Mouse (Mus musculus) heart, adult 2 months (tissue): ENCODE measurements at regions not wholly inside any gene's neighbourhood (a gene's known extent, or its start where the extent isn't known, plus 50 kb on each side); places are given as distances from the start of the nearest gene placed in this dataset.

Source experiments
- DNase-seq, 2 experiments: peaks; one replicate each; pipeline ENCODE4 v3.0.0; 2021
- H3K27ac ChIP-seq: fragments of 200-600 bp; 2 replicates; pipeline ENCODE4 v1.8.1; 2022
- H3K27me3 ChIP-seq: fragments of 200-500 bp; 2 replicates; pipeline ENCODE4 v1.6.1; 2012; ENCODE audit warnings: mild to moderate bottlenecking, low read length, inconsistent platforms, mixed read lengths; ENCODE audit not compliant: control insufficient read depth, insufficient read depth
- H3K36me3 ChIP-seq: fragments of 200-500 bp; 2 replicates; pipeline ENCODE4 v1.6.1; 2012; ENCODE audit warnings: low read length, inconsistent platforms; ENCODE audit not compliant: control insufficient read depth, insufficient read depth
- H3K4me1 ChIP-seq: fragments of 200-500 bp; 2 replicates; pipeline ENCODE4 v1.6.1; 2011; ENCODE audit warnings: low read length; ENCODE audit not compliant: control insufficient read depth, insufficient read depth
- H3K4me3 ChIP-seq: fragments of 200-600 bp; 2 replicates; pipeline ENCODE4 v1.8.1; 2022
- H3K79me2 ChIP-seq: fragments of 200-500 bp; replicated peaks from 2 replicates; pipeline ENCODE4 v1.6.1; 2012; ENCODE audit warnings: mild to moderate bottlenecking, inconsistent platforms, low read length, moderate library complexity, mixed read lengths; ENCODE audit not compliant: control insufficient read depth, insufficient read depth
- H3K9ac ChIP-seq: fragments of 200-500 bp; 2 replicates; pipeline ENCODE4 v1.6.1; 2012; ENCODE audit warnings: low read depth, mild to moderate bottlenecking, control low read depth, inconsistent platforms, low read length, mixed read lengths
- CTCF ChIP-seq: fragments of 200-600 bp; IDR thresholded peaks from 2 replicates; pipeline ENCODE4 v1.8.1; 2022; ENCODE audit warnings: antibody characterized with exemption, mild to moderate bottlenecking, moderate library complexity
- EP300 ChIP-seq: fragments of 200-500 bp; IDR thresholded peaks from 2 replicates; pipeline ENCODE4 v1.6.1; 2011; ENCODE audit warnings: low read depth, low read length, control low read depth; ENCODE audit not compliant: insufficient read depth
- POLR2A ChIP-seq: fragments of 200-500 bp; IDR thresholded peaks from 2 replicates; pipeline ENCODE4 v1.6.1; 2011; ENCODE audit warnings: mild to moderate bottlenecking, low read depth, low read length, control low read depth; ENCODE audit not compliant: insufficient read depth
- WGBS: fragments of 180-500 bp; shearing (Covaris S2); methylation state at CpG from one replicate; pipeline ENCODE4 v1.1.7; 2018; 5-methylcytosine and 5-hydroxymethylcytosine counted together
- intact Hi-C: fragments of 180-260 bp; cut with DNase I; formaldehyde crosslinking; loops from one replicate; pipeline ENCODE4 v1.15.1; 2025

GRCm38 (mm10) chr4:131041210-131041609, 97.0 kb downstream of the Matn1 start:
- H3K9ac ChIP-seq, result no peak overlapping the region
- WGBS, result 56% methylated on average over 2 of the region's 2 CpGs
- H3K4me3 ChIP-seq, result no peak overlapping the region
- intact Hi-C loops, result no loop called here
- no peaks in the 10 kb centered on the region for H3K27me3 ChIP-seq
- no peaks in the 10 kb centered on the region for H3K4me1 ChIP-seq
- H3K79me2 ChIP-seq, result no peaks in the 10 kb centered on the region
- DNase-seq, result no peak
- H3K27ac ChIP-seq, result no peak overlapping the region
- TF ChIP-seq EP300 (no peak), CTCF (no peak), POLR2A (no peak)
- no peaks in the 10 kb centered on the region for H3K36me3 ChIP-seq

DNA sequence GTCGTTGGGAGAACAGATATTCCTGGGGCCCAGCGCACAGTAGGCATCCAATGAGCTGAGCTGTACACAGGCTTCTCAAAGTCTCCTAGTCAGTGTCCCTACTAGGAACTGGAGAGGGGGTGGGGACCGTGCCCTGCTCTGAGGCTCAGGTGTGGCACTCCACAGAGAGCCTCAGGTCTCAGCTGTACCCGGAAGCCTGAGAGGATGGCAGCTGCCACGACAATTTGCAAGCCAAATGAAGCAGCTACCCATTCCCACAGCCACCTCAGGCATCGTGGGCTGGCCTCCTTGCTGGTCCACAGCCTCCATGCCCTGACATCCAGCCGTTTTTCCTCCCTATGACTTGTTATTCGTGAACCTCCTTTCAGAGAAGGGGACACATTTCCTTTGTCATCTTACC, 101.9 kb downstream of the Matn1 start:
- intact Hi-C loops, result no loop called here

DNA sequence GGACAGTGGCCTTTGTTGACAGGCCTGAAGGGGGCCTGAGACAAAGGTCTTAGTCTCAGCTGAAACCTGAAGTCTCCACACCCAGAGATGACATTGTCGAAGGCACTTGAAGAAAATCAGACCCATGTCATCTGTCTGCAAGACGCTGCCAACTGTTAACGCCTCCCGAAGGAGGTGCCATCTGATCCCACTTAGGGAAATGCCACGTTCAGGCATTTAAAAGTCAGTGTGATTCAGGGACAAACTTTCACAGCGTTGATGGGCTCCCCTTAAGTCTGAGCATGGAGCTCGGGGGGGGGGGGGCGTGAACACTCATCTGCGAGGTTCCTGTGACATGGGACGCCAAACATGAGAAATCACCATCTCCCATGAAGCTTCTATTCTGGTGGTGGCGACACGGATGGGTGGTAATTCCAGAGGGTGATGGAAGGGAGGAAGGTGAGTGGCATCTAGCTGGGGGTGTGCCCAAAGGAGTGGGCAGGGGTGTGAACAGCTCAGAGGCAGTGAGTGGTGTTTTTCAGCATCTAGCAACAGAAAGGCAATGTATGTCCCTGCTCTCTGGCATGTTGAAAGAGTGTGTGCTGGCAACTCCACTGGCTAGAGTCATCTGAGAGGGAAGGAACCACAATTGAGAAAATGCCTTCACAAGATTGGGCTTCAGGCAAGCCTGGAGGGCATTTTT, 102.9 kb downstream of the Matn1 start:
- no peaks in the 10 kb centered on the region for H3K4me1 ChIP-seq
- no peak overlapping the region for H3K4me3 ChIP-seq
- intact Hi-C loops, result no loop called here
- TF ChIP-seq CTCF, result no peak
- no peak overlapping the region for H3K27ac ChIP-seq
- no peaks in the 10 kb centered on the region for H3K27me3 ChIP-seq
- H3K79me2 ChIP-seq, result no peaks in the 10 kb centered on the region
- no peak overlapping the region for H3K9ac ChIP-seq
- no peaks in the 10 kb centered on the region for H3K36me3 ChIP-seq
- 44% methylated on average over 12 of the region's 12 CpGs for WGBS
- no peak for DNase-seq

More for the DNA sequence above, 101.9 kb downstream of the Matn1 start:
- Histone ChIP-seq H3K27me3 (no peaks in the 10 kb centered on the region), H3K4me1 (no peaks in the 10 kb centered on the region), H3K4me3 (no peak overlapping the region), H3K79me2 (no peaks in the 10 kb centered on the region), H3K9ac (no peak overlapping the region), H3K27ac (no peak overlapping the region), H3K36me3 (no peaks in the 10 kb centered on the region)
- 47% methylated on average over 8 of the region's 8 CpGs for WGBS
- DNase-seq, result no peak
- no peak for TF ChIP-seq CTCF
- no peak for TF ChIP-seq POLR2A
- TF ChIP-seq EP300, result no peak

DNA sequence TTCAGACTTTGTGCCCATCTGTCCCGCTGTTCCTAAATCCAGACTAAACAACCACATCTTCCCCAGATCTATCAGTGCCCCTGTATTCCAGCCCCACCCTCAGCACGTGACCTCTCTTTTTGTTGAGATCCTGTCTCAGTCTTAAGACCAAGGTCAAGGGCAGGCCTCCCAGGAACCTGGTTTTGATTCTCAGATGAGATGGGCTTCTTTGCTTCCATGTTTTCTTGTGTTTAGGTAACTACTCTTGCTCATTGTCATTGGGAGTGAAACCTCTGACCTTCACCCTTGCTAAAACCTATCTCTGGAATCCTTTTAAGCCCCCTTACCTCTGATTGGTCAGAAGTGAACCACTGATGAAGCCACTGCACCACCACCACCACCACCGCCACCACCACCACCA, 112.1 kb downstream of the Matn1 start:
- no peaks in the 10 kb centered on the region for H3K36me3 ChIP-seq
- WGBS, result 77% methylated on average over 3 of the region's 3 CpGs
- no peak overlapping the region for H3K9ac ChIP-seq
- no peak overlapping the region for H3K27ac ChIP-seq
- H3K27me3 ChIP-seq, result no peaks in the 10 kb centered on the region
- no peaks in the 10 kb centered on the region for H3K79me2 ChIP-seq
- intact Hi-C loops, result no loop called here
- DNase-seq, result no peak
- H3K4me1 ChIP-seq, result no peaks in the 10 kb centered on the region
- H3K4me3 ChIP-seq, result no peak overlapping the region
- TF ChIP-seq POLR2A (no peak), CTCF (no peak), EP300 (no peak)

DNA sequence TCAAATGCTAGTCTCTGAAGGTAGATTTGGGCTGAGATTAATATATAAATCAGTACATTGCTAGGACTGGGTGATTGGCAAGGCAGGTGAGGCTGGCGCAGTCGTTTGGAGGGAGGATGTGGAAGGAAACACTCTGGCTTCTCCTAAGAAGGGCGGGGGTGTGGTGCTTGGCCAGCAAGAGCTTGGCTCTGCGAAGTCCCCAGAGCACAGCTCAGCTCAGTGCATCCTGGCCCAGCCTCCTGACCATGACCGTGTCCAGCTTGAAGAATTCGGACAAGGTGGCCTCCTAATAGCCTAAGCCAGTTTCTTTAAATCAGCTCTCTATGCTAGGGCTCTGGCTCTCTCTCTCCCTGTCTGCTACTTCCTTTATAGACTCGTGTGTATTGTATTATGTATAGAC, 115.4 kb downstream of the Matn1 start:
- Histone ChIP-seq H3K27ac (no peak overlapping the region), H3K9ac (no peak overlapping the region), H3K79me2 (no peaks in the 10 kb centered on the region), H3K36me3 (no peaks in the 10 kb centered on the region), H3K4me3 (no peak overlapping the region), H3K27me3 (no peaks in the 10 kb centered on the region), H3K4me1 (no peaks in the 10 kb centered on the region)
- no peak for DNase-seq
- intact Hi-C loops, result no loop called here
- TF ChIP-seq POLR2A, result no peak
- TF ChIP-seq EP300, result no peak
- TF ChIP-seq CTCF, result no peak
- WGBS, result 45% methylated on average over 7 of the region's 7 CpGs

DNA sequence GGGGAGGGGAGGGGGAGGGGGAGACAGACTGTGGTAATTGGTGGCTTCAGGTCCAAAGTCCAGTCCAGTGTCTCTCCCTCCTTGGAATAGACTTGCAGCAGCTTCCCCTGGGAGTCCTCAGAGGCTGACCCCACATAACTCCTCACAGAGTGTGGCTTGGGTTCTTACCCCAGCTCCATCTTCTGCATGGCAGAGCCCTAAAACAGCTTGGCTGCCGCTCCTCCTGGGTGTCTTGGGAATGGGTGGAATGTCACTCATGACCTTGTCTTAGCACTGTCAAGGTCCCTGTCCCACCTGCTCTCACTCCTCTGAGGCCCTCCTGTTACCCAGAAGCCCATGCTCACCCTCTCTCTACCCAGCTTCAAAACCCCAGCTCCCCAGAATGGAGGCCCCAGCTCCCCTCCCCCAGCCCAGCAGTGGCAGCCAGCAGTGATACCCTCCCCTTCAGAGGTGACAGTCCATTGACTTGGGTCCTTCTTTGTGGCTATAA, 116.1 kb downstream of the Matn1 start:
- no peak for DNase-seq
- WGBS, result 36% methylated on average over 1 of the region's 1 CpGs
- Histone ChIP-seq H3K79me2 (no peaks in the 10 kb centered on the region), H3K4me1 (no peaks in the 10 kb centered on the region), H3K27ac (no peak overlapping the region), H3K27me3 (no peaks in the 10 kb centered on the region), H3K36me3 (no peaks in the 10 kb centered on the region), H3K9ac (no peak overlapping the region), H3K4me3 (no peak overlapping the region)
- no peak for TF ChIP-seq CTCF
- TF ChIP-seq EP300, result no peak
- no peak for TF ChIP-seq POLR2A
- intact Hi-C loops, result no loop called here
